Mouse (Mus musculus) intestine, embryonic 16.5 days (tissue): Measurements from ENCODE around the gene Ttll11. TPM values are rescaled to one million over a fixed set of nuclear protein-coding genes. Genes with fewer than 3 reads are reported as not detected.

Experiments
- ATAC-seq: fragments of 200-750 bp; cut with Nextera tagmentation; 2 replicates; pipeline ENCODE4 v1.8.0; 2017; ENCODE audit warnings: moderate TSS enrichment, moderate library complexity
- H3K27ac ChIP-seq: fragments of 300-500 bp; sonication (generic); 2 replicates; pipeline ENCODE4 v1.5.1; 2014; ENCODE audit warnings: mild to moderate bottlenecking, low read length
- H3K27me3 ChIP-seq: fragments of 300-500 bp; sonication (generic); replicated peaks from 2 replicates; pipeline ENCODE4 v1.6.1; 2014; ENCODE audit warnings: low read length, control low read depth, mixed read lengths; ENCODE audit not compliant: control insufficient read depth, insufficient read depth
- H3K36me3 ChIP-seq: fragments of 300-500 bp; sonication (generic); 2 replicates; pipeline ENCODE4 v1.6.1; 2014; ENCODE audit warnings: low read length, control low read depth; ENCODE audit not compliant: control insufficient read depth, insufficient read depth
- H3K4me1 ChIP-seq: fragments of 300-500 bp; sonication (generic); 2 replicates; pipeline ENCODE4 v1.6.1; 2014; ENCODE audit warnings: low read length, control low read depth, mixed read lengths; ENCODE audit not compliant: control insufficient read depth, insufficient read depth
- H3K4me2 ChIP-seq: fragments of 300-500 bp; sonication (generic); 2 replicates; pipeline ENCODE4 v1.6.1; 2014; ENCODE audit warnings: low read depth, low read length, control low read depth
- H3K4me3 ChIP-seq: fragments of 300-500 bp; sonication (generic); 2 replicates; pipeline ENCODE4 v1.5.1; 2014; ENCODE audit warnings: mild to moderate bottlenecking, low read length
- H3K9ac ChIP-seq: fragments of 300-500 bp; sonication (generic); 2 replicates; pipeline ENCODE4 v1.6.1; 2014; ENCODE audit warnings: low read depth, low read length
- H3K9me3 ChIP-seq: fragments of 300-500 bp; sonication (generic); 2 replicates; pipeline ENCODE4 v1.6.1; 2016; ENCODE audit warnings: low read length, control low read depth; ENCODE audit not compliant: control insufficient read depth
- WGBS: fragments of 180-500 bp; shearing (Covaris S2); extraction: QIAGEN DNeasy Blood & Tissue Kit; methylation state at CpG from one replicate; pipeline ENCODE4 v1.1.7; 2014; 5-methylcytosine and 5-hydroxymethylcytosine counted together
- polyA plus RNA-seq: library from polyadenylated mRNA; unstranded; fragments of >200 nt; fragmentation: Nextera tagmentation; extraction: Ambion mirVana; gene quantifications from 2 replicates; pipeline ENCODE4 v1.2.1, GENCODE M21; 2015

The Ttll11 gene
- polyA plus RNA-seq, 1 experiment from 2014 or later: 0.10 TPM

GRCm38 (mm10) chr2:35723267-35723666 is 256.4 kb downstream of the Ttll11 start:
- Histone ChIP-seq H3K4me2 (no peak overlapping the region), H3K4me3 (no peak overlapping the region), H3K4me1 (peaks cover under 1% of the 10 kb centered on the region; the same call in 1 of the 2 replicates), H3K27me3 (no peaks in the 10 kb centered on the region), H3K27ac (no peak overlapping the region), H3K36me3 (peaks cover 51% of the 10 kb centered on the region), H3K9me3 (no peaks in the 10 kb centered on the region), H3K9ac (no peak overlapping the region)
- 94% methylated on average over 6 of the region's 6 CpGs for WGBS
- ATAC-seq: no peak

- no peak overlapping the region for H3K4me2 ChIP-seq
- H3K27me3 ChIP-seq: no peaks in the 10 kb centered on the region
- ATAC-seq: no peak
- no peak overlapping the region for H3K9ac ChIP-seq
- no peaks in the 10 kb centered on the region for H3K4me1 ChIP-seq
- H3K9me3 ChIP-seq: no peaks in the 10 kb centered on the region
- H3K4me3 ChIP-seq: no peak overlapping the region
- WGBS: 90% methylated on average over 9 of the region's 9 CpGs
- H3K36me3 ChIP-seq: peaks cover 49% of the 10 kb centered on the region
- no peak overlapping the region for H3K27ac ChIP-seq
Measured at GRCm38 (mm10) chr2:35722821-35723220, 256.9 kb downstream of the Ttll11 start.

GRCm38 (mm10) chr2:35720956-35721355 is 258.8 kb downstream of the Ttll11 start:
- Histone ChIP-seq H3K9ac (no peak overlapping the region), H3K4me1 (no peaks in the 10 kb centered on the region), H3K27me3 (no peaks in the 10 kb centered on the region), H3K36me3 (peaks cover 46% of the 10 kb centered on the region), H3K4me3 (no peak overlapping the region), H3K27ac (no peak overlapping the region), H3K9me3 (no peaks in the 10 kb centered on the region), H3K4me2 (no peak overlapping the region)
- ATAC-seq: no peak
- WGBS: 87% methylated on average over 9 of the region's 9 CpGs

- 86% methylated on average over 13 of the region's 13 CpGs for WGBS
- Histone ChIP-seq H3K27ac (no peak overlapping the region), H3K4me1 (no peaks in the 10 kb centered on the region), H3K36me3 (peaks cover 46% of the 10 kb centered on the region), H3K4me3 (no peak overlapping the region), H3K4me2 (no peak overlapping the region), H3K9ac (no peak overlapping the region), H3K27me3 (no peaks in the 10 kb centered on the region), H3K9me3 (no peaks in the 10 kb centered on the region)
- no peak for ATAC-seq
Measured at GRCm38 (mm10) chr2:35720550-35720949, 259.2 kb downstream of the Ttll11 start.

GRCm38 (mm10) chr2:35720104-35720503 is 259.6 kb downstream of the Ttll11 start:
- no peaks in the 10 kb centered on the region for H3K27me3 ChIP-seq
- no peaks in the 10 kb centered on the region for H3K9me3 ChIP-seq
- ATAC-seq: no peak
- no peak overlapping the region for H3K4me2 ChIP-seq
- WGBS: 90% methylated on average over 12 of the region's 12 CpGs
- no peaks in the 10 kb centered on the region for H3K4me1 ChIP-seq
- peaks cover 50% of the 10 kb centered on the region for H3K36me3 ChIP-seq
- H3K27ac ChIP-seq: no peak overlapping the region
- H3K4me3 ChIP-seq: no peak overlapping the region
- no peak overlapping the region for H3K9ac ChIP-seq

- ATAC-seq: no peak
- Histone ChIP-seq H3K9ac (no peak overlapping the region), H3K4me3 (no peak overlapping the region), H3K4me1 (no peaks in the 10 kb centered on the region), H3K4me2 (no peak overlapping the region), H3K9me3 (no peaks in the 10 kb centered on the region), H3K36me3 (peaks cover 50% of the 10 kb centered on the region), H3K27me3 (no peaks in the 10 kb centered on the region), H3K27ac (no peak overlapping the region)
- WGBS: 87% methylated on average over 12 of the region's 12 CpGs
Measured at GRCm38 (mm10) chr2:35719230-35720005, 260.3 kb downstream of the Ttll11 start.

GRCm38 (mm10) chr2:35718662-35719061 is 261.1 kb downstream of the Ttll11 start:
- H3K27me3 ChIP-seq: no peaks in the 10 kb centered on the region
- no peaks in the 10 kb centered on the region for H3K9me3 ChIP-seq
- H3K4me2 ChIP-seq: no peak overlapping the region
- H3K4me3 ChIP-seq: no peak overlapping the region
- no peaks in the 10 kb centered on the region for H3K4me1 ChIP-seq
- no peak overlapping the region for H3K9ac ChIP-seq
- no peak for ATAC-seq
- peaks cover 48% of the 10 kb centered on the region for H3K36me3 ChIP-seq
- H3K27ac ChIP-seq: no peak overlapping the region
- WGBS: 92% methylated on average over 9 of the region's 9 CpGs

GRCm38 (mm10) chr2:35718003-35718500 is 261.7 kb downstream of the Ttll11 start:
- H3K27ac ChIP-seq: no peak overlapping the region
- H3K9me3 ChIP-seq: no peaks in the 10 kb centered on the region
- H3K4me2 ChIP-seq: no peak overlapping the region
- no peaks in the 10 kb centered on the region for H3K27me3 ChIP-seq
- 91% methylated on average over 5 of the region's 5 CpGs for WGBS
- H3K4me1 ChIP-seq: no peaks in the 10 kb centered on the region
- no peak overlapping the region for H3K9ac ChIP-seq
- H3K36me3 ChIP-seq: peaks cover 45% of the 10 kb centered on the region
- no peak for ATAC-seq
- no peak overlapping the region for H3K4me3 ChIP-seq

GRCm38 (mm10) chr2:35716175-35716574 is 263.5 kb downstream of the Ttll11 start:
- no peak for ATAC-seq
- no peak overlapping the region for H3K9ac ChIP-seq
- H3K4me3 ChIP-seq: no peak overlapping the region
- no peak overlapping the region for H3K27ac ChIP-seq
- WGBS: 92% methylated on average over 1 of the region's 1 CpGs
- H3K4me1 ChIP-seq: no peaks in the 10 kb centered on the region
- H3K36me3 ChIP-seq: peaks cover 36% of the 10 kb centered on the region
- no peaks in the 10 kb centered on the region for H3K27me3 ChIP-seq
- no peaks in the 10 kb centered on the region for H3K9me3 ChIP-seq
- H3K4me2 ChIP-seq: no peak overlapping the region
